Mouse (Mus musculus): ENCODE data around the gene Hint3. TPM values are rescaled to one million over a fixed set of nuclear protein-coding genes. Genes with fewer than 3 reads are reported as not detected.
A peak's percentile ranks its signal among the peaks of the same experiment; 100 is the strongest.
"Not testable (repeated sequence)": the region's sequence is repeated elsewhere in the genome, so short reads cannot be mapped to it uniquely, and the experiment has no call there.

Hint3 gene
- polyA plus RNA-seq (2012; ENCODE audit: insufficient read depth, insufficient read length, missing spikeins): 17.5 and 18.5 TPM in 2 replicates

GRCm38 (mm10) chr10:30629513-30629912 is at the start of gene Hint3:
TSS of gene Hint3 (minus strand) at chr10:30629632.
- Histone ChIP-seq H3K4me1 (ENCODE audit: control insufficient read depth, insufficient read depth, low read length) (peaks cover 9% of the 10 kb centered on the region), H3K4me3 (ENCODE audit: insufficient read depth, low read length) (no peak within 1 kb of the TSS)
- TF ChIP-seq POLR2A (IDR thresholded peaks at IDR 0.05; ENCODE audit: borderline replicate concordance, low read depth, low read length): no peak
- TF ChIP-seq CTCF (IDR thresholded peaks at IDR 0.05; ENCODE audit: low read depth, low read length): no peak

GRCm38 (mm10) chr10:30678051-30678450 is 48.6 kb upstream of the Hint3 start:
- TF ChIP-seq POLR2A (IDR thresholded peaks at IDR 0.05; ENCODE audit: borderline replicate concordance, low read depth, low read length) (no peak), CTCF (IDR thresholded peaks at IDR 0.05; ENCODE audit: low read depth, low read length) (no peak)
- Histone ChIP-seq H3K4me3 (ENCODE audit: insufficient read depth, low read length) (no peak overlapping the region), H3K27ac (ENCODE audit: insufficient read depth, low read depth, low read length) (no peak overlapping the region), H3K4me1 (ENCODE audit: control insufficient read depth, insufficient read depth, low read length) (peaks cover 16% of the 10 kb centered on the region)

More at GRCm38 (mm10) chr10:30629513-30629912, at the start of gene Hint3:
- no peak within 1 kb of the TSS for H3K27ac ChIP-seq (ENCODE audit: insufficient read depth, low read depth, low read length)

GRCm38 (mm10) chr10:30674825-30675224 is 45.4 kb upstream of the Hint3 start:
- peaks cover 16% of the 10 kb centered on the region for H3K4me1 ChIP-seq (ENCODE audit: control insufficient read depth, insufficient read depth, low read length)
- TF ChIP-seq CTCF (IDR thresholded peaks at IDR 0.05; ENCODE audit: low read depth, low read length) (no peak), POLR2A (IDR thresholded peaks at IDR 0.05; ENCODE audit: borderline replicate concordance, low read depth, low read length) (no peak)

GRCm38 (mm10) chr10:30666580-30666979 is 37.1 kb upstream of the Hint3 start:
- no peak overlapping the region for H3K27ac ChIP-seq (ENCODE audit: insufficient read depth, low read depth, low read length)
- H3K4me1 ChIP-seq (ENCODE audit: control insufficient read depth, insufficient read depth, low read length): no peaks in the 10 kb centered on the region
- no peak overlapping the region for H3K4me3 ChIP-seq (ENCODE audit: insufficient read depth, low read length)
- TF ChIP-seq POLR2A (IDR thresholded peaks at IDR 0.05; ENCODE audit: borderline replicate concordance, low read depth, low read length) (no peak), CTCF (IDR thresholded peaks at IDR 0.05; ENCODE audit: low read depth, low read length) (no peak)

More at GRCm38 (mm10) chr10:30674825-30675224, 45.4 kb upstream of the Hint3 start:
- H3K4me3 ChIP-seq (ENCODE audit: insufficient read depth, low read length): no peak overlapping the region
- 0 out of 2 replicates have a peak overlapping the region, but pooled peaks have one; percentile 6 for H3K27ac ChIP-seq (ENCODE audit: insufficient read depth, low read depth, low read length)

- H3K4me3 ChIP-seq (ENCODE audit: insufficient read depth, low read length): no peak overlapping the region
These were observed 31.3 kb upstream of the Hint3 start for GRCm38 (mm10) chr10:30660564-30661328.

GRCm38 (mm10) chr10:30655655-30656054 is 26.2 kb upstream of the Hint3 start:
- peaks cover 6% of the 10 kb centered on the region for H3K4me1 ChIP-seq (ENCODE audit: control insufficient read depth, insufficient read depth, low read length)
- H3K27ac ChIP-seq (ENCODE audit: insufficient read depth, low read depth, low read length): no peak overlapping the region
- TF ChIP-seq POLR2A (IDR thresholded peaks at IDR 0.05; ENCODE audit: borderline replicate concordance, low read depth, low read length) (no peak), CTCF (IDR thresholded peaks at IDR 0.05; ENCODE audit: low read depth, low read length) (no peak)
- H3K4me3 ChIP-seq (ENCODE audit: insufficient read depth, low read length): no peak overlapping the region

More at GRCm38 (mm10) chr10:30660564-30661328, 31.3 kb upstream of the Hint3 start:
- H3K27ac ChIP-seq (ENCODE audit: insufficient read depth, low read depth, low read length): no peak overlapping the region
- peaks cover 4% of the 10 kb centered on the region for H3K4me1 ChIP-seq (ENCODE audit: control insufficient read depth, insufficient read depth, low read length)
- TF ChIP-seq POLR2A (IDR thresholded peaks at IDR 0.05; ENCODE audit: borderline replicate concordance, low read depth, low read length) (no peak), CTCF (IDR thresholded peaks at IDR 0.05; ENCODE audit: low read depth, low read length) (no peak)

- H3K4me3 ChIP-seq (ENCODE audit: insufficient read depth, low read length): no peak overlapping the region
- H3K4me1 ChIP-seq (ENCODE audit: control insufficient read depth, insufficient read depth, low read length): no peaks in the 10 kb centered on the region
- TF ChIP-seq POLR2A (IDR thresholded peaks at IDR 0.05; ENCODE audit: borderline replicate concordance, low read depth, low read length) (no peak), CTCF (IDR thresholded peaks at IDR 0.05; ENCODE audit: low read depth, low read length) (no peak)
- no peak overlapping the region for H3K27ac ChIP-seq (ENCODE audit: insufficient read depth, low read depth, low read length)
These were observed 18.2 kb upstream of the Hint3 start for GRCm38 (mm10) chr10:30647681-30648080.

- no peak for TF ChIP-seq CTCF (IDR thresholded peaks at IDR 0.05; ENCODE audit: low read depth, low read length)
- TF ChIP-seq POLR2A (IDR thresholded peaks at IDR 0.05; ENCODE audit: borderline replicate concordance, low read depth, low read length): no peak
- no peaks in the 10 kb centered on the region for H3K4me1 ChIP-seq (ENCODE audit: control insufficient read depth, insufficient read depth, low read length)
- no peak overlapping the region for H3K4me3 ChIP-seq (ENCODE audit: insufficient read depth, low read length)
- no peak overlapping the region for H3K27ac ChIP-seq (ENCODE audit: insufficient read depth, low read depth, low read length)
These were observed 8.8 kb upstream of the Hint3 start for GRCm38 (mm10) chr10:30638216-30638615.

- H3K4me1 ChIP-seq (ENCODE audit: control insufficient read depth, insufficient read depth, low read length); H3K4me3 ChIP-seq (ENCODE audit: insufficient read depth, low read length); H3K27ac ChIP-seq (ENCODE audit: insufficient read depth, low read depth, low read length): not testable (repeated sequence)
These were observed 7.2 kb upstream of the Hint3 start for GRCm38 (mm10) chr10:30636474-30637154.

- Histone ChIP-seq H3K27ac (ENCODE audit: insufficient read depth, low read depth, low read length) (no peak overlapping the region), H3K4me3 (ENCODE audit: insufficient read depth, low read length) (no peak overlapping the region), H3K4me1 (ENCODE audit: control insufficient read depth, insufficient read depth, low read length) (peaks cover 3% of the 10 kb centered on the region)
- TF ChIP-seq CTCF (IDR thresholded peaks at IDR 0.05; ENCODE audit: low read depth, low read length) (no peak), POLR2A (IDR thresholded peaks at IDR 0.05; ENCODE audit: borderline replicate concordance, low read depth, low read length) (no peak)
These were observed 3.3 kb upstream of the Hint3 start for GRCm38 (mm10) chr10:30632718-30633117.
